Mouse (Mus musculus): ENCODE measurements around the gene Gucy2c.

Gene Gucy2c

GRCm38 (mm10) chr6:136781377-136781986, at the start of gene Gucy2c:
Gucy2c (minus strand) TSS chr6:136781765.
- no peak for DNase-seq (ENCODE audit: low read depth, low spot score)

- no peak for DNase-seq (ENCODE audit: low read depth, low spot score)
These were observed 47.1 kb upstream of the Gucy2c start for GRCm38 (mm10) chr6:136828681-136829080.

GRCm38 (mm10) chr6:136827881-136828561, 46.5 kb upstream of the Gucy2c start, which contains the start of gene Wbp11:
Wbp11 (minus strand) TSS chr6:136828233.
- DNase-seq (ENCODE audit: low read depth, low spot score), result peak; percentile 96

- no peak for DNase-seq (ENCODE audit: low read depth, low spot score)
These were observed 45.9 kb upstream of the Gucy2c start, which contains the start of gene BC049715 for GRCm38 (mm10) chr6:136827516-136827880. BC049715 (plus strand) TSS chr6:136827626.

GRCm38 (mm10) chr6:136827116-136827515, 45.6 kb upstream of the Gucy2c start:
- DNase-seq (ENCODE audit: low read depth, low spot score), result no peak

GRCm38 (mm10) chr6:136824987-136825386, 43.4 kb upstream of the Gucy2c start:
- DNase-seq (ENCODE audit: low read depth, low spot score), result no peak

GRCm38 (mm10) chr6:136821086-136821485, 39.5 kb upstream of the Gucy2c start:
- DNase-seq (ENCODE audit: low read depth, low spot score), result no peak

GRCm38 (mm10) chr6:136820381-136820780, 38.8 kb upstream of the Gucy2c start:
- no peak for DNase-seq (ENCODE audit: low read depth, low spot score)

- DNase-seq (ENCODE audit: low read depth, low spot score), result no peak
These were observed 36.0 kb upstream of the Gucy2c start for GRCm38 (mm10) chr6:136817549-136817948.

- no peak for DNase-seq (ENCODE audit: low read depth, low spot score)
These were observed 35.3 kb upstream of the Gucy2c start for GRCm38 (mm10) chr6:136816826-136817225.

- no peak for DNase-seq (ENCODE audit: low read depth, low spot score)
These were observed 33.8 kb upstream of the Gucy2c start for GRCm38 (mm10) chr6:136815381-136815780.

GRCm38 (mm10) chr6:136813117-136813516, 31.6 kb upstream of the Gucy2c start:
- no peak for DNase-seq (ENCODE audit: low read depth, low spot score)

GRCm38 (mm10) chr6:136811196-136811595, 29.6 kb upstream of the Gucy2c start:
- DNase-seq (ENCODE audit: low read depth, low spot score), result no peak

- no peak for DNase-seq (ENCODE audit: low read depth, low spot score)
These were observed 28.1 kb upstream of the Gucy2c start for GRCm38 (mm10) chr6:136809673-136810072.

- DNase-seq (ENCODE audit: low read depth, low spot score), result no peak
These were observed 27.5 kb upstream of the Gucy2c start for GRCm38 (mm10) chr6:136809077-136809476.

- no peak for DNase-seq (ENCODE audit: low read depth, low spot score)
These were observed 27.1 kb upstream of the Gucy2c start for GRCm38 (mm10) chr6:136808631-136809046.

- DNase-seq (ENCODE audit: low read depth, low spot score), result peak; percentile 91
These were observed 26.5 kb upstream of the Gucy2c start, which contains the start of gene H2afj for GRCm38 (mm10) chr6:136808014-136808417. H2afj (plus strand) TSS chr6:136808244.

GRCm38 (mm10) chr6:136807395-136808013, 25.9 kb upstream of the Gucy2c start:
- no peak for DNase-seq (ENCODE audit: low read depth, low spot score)

GRCm38 (mm10) chr6:136806819-136807218, 25.3 kb upstream of the Gucy2c start:
- no peak for DNase-seq (ENCODE audit: low read depth, low spot score)

GRCm38 (mm10) chr6:136805409-136805775, 23.8 kb upstream of the Gucy2c start:
- DNase-seq (ENCODE audit: low read depth, low spot score), result no peak

- DNase-seq (ENCODE audit: low read depth, low spot score), result no peak
These were observed 23.3 kb upstream of the Gucy2c start for GRCm38 (mm10) chr6:136804705-136805408.

Measured in retina, adult 2 months (tissue).